Mouse (Mus musculus): Measurements from ENCODE around the gene Park7.
"Not testable (repeated sequence)": the region's sequence is repeated elsewhere in the genome, so short reads cannot be mapped to it uniquely, and the experiment has no call there.

Gene Park7

DNA sequence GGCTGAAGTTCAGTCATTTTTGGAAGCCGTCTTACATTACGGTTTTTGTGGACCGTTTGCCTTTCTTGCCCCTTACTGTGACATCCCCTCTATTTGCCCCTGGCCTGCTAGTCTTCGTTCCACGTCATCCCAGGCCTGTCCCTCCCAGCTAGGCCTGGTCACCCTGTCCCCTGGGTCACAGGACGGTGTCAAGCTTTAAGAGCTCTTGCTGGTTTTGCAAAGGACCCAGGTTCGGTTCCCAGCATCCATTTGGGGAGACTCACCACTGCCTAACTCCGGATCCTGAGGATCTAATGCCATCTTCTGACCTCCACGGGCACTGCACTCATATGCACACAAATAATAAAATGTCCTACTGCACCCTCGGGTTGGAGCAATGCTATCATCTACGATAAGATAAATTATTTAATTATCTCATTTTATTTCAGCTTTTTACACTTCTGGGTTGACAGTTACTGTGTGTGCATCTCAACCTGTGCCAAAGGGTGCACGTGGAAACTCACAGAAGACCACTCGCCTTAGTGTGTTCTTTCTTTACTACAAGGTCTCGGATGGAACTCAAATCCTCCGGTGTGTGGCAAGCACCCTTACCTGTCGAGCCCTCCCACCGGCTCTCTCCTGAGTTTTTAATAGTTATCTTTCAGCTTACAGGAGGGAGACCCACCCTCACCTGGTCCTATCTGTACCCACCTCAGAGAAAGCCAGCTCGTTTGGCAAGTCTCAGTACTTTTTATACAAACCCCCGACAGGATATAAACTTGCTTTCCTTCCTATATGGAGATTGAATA lies 3.9 kb downstream of the Park7 start:
- DNase-seq (ENCODE audit: low spot score): no peak

DNA sequence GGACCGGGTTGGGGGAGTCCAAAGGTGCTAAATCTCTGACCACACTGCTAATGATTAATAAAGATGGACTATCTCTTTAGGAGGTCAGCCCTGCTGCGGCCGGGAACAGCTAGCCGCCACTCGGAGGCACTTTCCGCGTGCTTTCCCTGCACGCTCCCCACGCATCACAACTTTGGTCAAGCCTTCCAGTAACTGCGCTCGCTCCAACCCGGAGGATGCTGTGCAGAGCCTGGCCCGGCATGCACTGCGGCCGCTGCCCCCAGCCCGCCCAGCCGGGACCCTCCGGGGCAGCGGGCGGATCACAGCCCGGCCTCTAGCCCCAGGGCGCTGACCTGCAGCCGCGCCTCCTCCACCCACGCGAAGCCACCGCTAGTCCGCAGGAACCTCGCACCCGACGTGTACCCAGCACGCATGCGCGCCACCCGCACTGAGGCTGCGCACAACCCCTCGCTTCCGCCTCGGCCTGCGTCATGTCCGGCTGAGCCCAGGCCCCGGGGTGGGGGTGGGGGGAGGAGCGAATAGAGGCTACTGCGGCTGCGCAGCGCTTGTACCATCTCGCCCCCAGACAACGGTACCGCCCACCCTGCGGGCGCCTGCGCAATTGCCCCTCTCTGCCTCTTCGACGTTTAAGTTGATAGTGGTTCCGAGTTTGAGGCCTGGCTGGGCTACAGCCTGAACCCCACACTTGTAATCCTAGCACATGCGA lies 4.6 kb downstream of the Park7 start:
- DNase-seq (ENCODE audit: low spot score): peak; percentile 96

DNA sequence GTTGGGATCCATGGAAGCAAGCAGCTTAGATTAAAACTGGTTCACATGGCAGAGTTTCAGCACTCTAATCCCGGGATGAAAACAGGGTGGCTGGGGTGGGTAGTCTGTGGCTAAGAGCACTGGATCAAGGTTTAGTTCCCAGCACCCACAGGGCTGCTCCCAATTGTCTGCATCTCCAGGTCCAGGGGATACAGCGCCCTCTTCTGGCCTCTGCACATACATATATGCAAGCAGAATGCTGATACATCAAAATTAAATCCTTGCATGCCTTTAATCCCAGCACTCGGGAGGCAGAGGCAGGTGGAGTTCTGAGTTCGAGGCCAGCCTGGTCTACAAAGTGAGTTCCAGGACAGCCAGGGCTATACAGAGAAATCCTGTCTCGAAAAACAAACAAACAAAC lies 5.7 kb downstream of the Park7 start:
- not testable (repeated sequence) for DNase-seq (ENCODE audit: low spot score)

DNA sequence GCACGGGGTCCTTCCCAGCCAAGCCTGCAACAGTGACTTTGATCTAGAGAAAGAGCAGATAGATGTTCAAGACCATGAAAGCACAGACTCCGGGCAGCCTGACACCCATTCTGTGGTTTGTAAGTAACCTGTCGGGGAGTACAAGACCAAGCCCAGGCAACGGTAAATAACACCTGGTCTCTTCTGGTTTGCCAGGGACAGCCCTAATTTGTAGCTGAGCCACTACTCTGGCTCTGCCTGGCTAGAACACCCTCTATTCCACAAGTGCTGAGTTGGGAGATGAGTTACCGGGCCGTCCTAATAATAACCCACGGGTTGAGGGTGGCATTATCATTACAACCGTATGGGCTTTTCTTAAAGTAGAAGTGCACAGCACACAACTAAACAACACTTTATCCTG lies 7.1 kb downstream of the Park7 start:
- DNase-seq (ENCODE audit: low spot score): no peak

DNA sequence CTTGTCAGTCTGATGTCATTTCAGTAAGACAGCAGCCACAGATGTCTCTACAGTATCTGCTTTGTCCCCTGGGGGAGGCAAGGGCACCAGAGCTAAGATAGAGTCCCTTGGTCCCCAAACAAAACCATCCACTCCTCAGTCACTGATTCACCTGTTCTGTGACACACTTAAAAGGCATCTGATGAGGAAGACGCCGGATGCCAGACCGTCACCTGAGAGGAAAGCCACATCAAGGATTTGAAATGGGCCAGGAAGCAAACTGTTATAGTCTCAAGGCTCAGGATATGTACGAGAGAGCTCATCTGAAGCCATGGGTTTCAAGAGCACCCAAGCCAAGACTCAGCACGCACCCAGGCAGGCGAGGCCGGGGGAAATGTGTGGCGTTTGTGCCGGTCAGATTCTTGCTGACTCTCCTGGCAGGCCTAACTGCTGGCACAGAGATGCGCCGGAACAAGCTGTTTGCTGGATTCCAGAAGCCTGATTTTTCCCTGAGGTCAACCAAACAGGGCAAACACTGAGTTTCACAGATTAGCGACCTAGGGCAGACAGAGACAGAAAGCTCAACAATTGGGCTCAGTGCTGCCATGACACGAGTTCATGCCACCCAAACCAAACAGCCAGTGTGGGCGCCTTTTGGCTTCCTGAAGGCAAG lies 11.0 kb downstream of the Park7 start:
- no peak for DNase-seq (ENCODE audit: low spot score)

DNA sequence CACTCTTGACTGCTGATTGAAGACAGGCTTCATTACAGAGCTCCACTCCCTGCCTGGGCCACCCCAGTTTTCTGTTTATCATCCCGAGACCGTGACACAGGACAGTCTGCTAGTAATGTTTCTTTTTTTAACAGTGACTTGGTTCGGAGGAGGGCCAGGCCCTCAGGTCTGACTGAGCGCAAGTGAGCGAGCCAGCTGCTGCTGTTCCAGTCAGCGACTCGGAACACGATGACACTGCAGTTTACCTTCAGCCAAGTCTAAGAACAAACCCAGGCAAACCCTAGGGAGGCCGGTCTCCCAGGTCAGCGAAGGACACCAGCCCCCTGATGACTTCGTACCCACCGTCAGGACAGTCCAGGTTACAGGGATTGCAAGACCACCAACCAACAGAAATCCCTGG lies 12.2 kb downstream of the Park7 start:
- DNase-seq (ENCODE audit: low spot score): no peak

DNA sequence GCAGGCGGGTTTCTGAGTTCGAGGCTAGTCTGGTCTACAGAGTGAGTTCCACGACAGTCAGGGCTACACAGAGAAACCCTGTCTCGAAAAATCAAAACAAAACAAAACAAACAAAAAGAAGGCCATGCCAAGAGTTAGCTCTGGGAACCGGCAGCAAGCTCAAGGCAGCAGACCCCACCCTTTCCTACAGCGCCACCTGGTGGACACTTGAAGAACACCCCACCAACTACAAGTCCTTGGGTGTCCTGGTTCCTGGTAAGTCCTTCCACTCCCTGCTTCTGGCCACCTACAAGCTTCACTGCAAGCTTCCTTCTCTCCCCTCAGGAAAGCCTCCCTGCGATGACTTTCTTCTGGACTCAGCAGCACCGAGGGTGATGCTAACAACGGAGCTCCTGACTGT lies 12.6 kb downstream of the Park7 start:
- peak; percentile 53 for DNase-seq (ENCODE audit: low spot score)

DNA sequence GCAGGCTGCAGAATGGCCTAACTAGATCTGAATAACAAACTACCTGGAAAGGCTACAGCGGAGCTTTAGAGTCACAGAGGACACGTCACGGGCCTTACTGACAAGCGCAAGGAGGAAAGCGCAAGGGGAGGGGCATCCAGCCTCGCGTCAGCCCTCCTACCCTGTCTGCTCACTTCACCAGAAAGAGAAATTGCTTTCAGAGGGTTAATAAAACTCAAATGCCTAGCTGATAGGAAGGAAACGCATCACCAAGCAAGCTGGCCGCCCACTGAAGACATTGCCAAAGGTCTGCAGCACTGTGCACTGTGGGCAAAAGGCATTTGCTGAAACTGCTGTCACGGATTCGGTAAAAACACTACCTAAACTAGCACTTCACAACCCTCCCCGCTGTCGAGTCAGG lies 13.8 kb downstream of the Park7 start:
- DNase-seq (ENCODE audit: low spot score): no peak

DNA sequence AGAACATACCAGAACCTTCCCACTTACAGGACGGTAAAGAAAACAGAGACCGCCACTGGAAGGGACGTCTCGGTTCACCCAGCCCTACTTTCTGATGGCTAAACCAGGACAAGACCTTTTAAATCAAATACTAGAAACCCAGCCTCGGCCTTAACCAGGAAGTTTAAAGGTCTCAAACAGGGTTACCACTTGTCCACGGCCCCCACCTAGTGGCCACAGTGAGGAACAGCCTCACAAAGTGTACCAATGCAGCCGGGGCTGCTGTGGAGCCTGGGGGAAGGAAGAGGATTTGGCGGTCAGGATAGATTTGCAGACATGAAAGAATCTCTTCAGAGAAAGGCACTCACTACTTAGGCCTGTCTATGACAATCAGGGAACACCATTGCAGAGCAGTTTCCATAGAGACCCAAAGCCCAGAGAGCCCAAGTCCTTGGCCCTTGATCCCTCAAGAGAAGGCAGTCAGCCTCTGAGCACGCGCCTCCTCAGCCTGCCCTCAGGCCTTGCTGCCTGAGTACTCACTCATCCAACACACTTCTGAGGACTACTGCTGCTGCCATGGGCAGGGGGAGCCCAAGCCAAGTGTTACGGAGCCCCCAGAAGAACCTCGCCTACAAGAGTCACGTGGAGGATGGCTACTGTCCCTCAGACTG lies 15.4 kb downstream of the Park7 start:
- DNase-seq (ENCODE audit: low spot score): peak; percentile 55

DNA sequence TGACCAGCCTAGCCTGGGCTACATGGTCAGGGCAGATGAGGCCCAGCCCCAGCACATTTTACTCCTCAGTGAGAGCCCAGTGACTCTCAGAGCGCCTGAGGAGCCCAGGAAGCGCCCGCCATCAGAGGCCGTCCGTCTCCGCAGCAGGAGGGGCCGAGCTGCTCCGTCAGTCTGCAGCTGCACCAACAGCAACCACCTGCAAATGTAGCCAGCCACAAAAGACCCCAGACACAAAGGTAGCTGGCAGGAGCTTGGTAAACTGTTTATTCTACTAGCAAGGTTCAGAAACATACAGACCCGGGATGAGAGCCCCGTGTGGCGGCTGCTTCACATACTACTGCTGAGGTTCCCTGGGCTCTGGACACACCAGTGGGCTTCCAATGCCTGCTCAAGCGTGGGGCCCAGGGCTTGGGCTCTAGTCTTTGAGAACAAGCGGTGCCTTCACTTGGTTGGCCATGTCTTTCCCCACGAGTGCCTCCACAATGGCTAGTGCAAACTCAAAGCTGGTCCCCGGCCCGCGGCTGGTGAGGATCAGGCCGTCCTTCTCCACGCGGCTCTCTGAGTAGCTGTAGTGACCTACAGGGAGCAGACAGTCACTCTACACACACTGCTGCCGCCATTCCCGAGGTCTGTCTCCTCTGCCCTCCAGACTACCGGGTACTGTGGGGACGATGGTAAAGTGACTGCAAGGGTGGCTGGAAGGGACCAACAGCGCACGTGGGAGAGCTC lies 17.2 kb downstream of the Park7 start:
- no peak for DNase-seq (ENCODE audit: low spot score)

DNA sequence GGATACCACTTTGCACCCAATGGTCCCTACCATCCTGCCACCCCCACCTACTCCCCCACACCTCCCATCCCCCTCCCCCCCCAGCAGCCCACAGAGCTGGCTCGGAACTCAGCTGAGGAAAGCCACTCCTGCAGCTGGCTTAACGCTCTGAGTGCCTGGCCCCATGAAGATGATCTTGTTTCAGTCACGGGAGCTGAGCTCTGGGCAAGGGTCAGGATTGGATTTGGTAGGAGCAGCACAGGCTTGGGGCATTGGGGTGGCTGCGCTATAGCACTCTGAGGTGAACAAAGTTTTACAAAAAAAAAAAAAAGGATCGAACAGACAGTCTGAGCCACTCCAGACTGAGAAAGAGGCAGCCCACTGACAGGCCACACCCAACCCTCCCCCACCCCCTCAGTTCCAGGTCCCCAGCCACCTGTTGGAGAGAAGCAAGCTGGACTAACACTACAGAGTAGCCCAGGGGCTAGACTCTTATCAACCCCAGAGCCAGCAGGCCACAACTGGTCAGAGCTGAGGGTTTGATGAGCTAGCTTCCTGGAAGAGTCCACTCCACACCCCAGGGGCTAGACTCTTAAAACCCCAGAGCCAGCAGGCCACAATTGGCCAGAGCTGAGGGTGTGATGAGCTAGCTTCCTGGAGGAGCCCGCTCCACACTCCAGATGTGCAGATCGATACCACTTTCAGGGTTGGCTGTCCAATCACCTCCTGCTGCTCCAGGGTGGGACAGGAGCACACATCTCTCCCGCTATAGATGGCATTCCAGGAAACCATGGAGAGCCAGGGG lies 19.3 kb downstream of the Park7 start:
- no peak for DNase-seq (ENCODE audit: low spot score)

DNA sequence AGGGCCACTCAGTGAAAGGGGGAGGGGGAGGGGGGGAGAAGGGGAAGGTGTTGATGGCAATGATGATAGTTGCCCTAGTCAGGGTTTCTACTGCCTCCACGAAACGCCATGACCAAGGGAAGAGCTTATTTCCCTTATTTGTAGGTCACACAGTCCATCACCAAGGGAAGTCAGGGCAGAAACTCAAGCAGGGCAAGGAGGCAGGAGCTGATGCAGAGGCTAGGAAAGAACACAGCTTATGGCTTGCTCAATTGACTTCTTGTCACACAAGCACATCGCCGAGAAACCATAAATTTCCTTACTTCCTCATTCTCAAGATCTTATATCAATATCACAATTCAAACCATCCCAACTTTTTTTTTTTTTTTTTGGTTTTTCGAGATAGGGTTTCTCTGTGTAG lies 22.9 kb downstream of the Park7 start:
- DNase-seq (ENCODE audit: low spot score): no peak

DNA sequence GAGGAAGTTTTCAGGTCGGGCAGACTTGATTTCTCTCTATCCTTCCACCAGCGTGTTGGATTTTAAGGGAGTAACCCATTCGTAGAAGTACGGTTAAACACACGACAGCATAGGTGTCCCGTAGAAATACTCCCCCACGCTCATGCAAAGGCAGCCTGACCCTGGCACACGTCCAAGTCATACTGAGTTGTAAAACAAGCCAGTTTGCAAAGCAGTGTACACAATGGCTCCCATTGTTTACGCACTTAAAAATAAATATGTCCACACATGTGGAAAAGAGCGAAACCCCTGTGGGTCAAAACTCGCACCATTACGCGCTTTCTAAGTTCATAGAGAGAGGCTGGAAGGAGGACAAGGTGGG lies 24.3 kb downstream of the Park7 start:
- DNase-seq (ENCODE audit: low spot score): no peak

DNA sequence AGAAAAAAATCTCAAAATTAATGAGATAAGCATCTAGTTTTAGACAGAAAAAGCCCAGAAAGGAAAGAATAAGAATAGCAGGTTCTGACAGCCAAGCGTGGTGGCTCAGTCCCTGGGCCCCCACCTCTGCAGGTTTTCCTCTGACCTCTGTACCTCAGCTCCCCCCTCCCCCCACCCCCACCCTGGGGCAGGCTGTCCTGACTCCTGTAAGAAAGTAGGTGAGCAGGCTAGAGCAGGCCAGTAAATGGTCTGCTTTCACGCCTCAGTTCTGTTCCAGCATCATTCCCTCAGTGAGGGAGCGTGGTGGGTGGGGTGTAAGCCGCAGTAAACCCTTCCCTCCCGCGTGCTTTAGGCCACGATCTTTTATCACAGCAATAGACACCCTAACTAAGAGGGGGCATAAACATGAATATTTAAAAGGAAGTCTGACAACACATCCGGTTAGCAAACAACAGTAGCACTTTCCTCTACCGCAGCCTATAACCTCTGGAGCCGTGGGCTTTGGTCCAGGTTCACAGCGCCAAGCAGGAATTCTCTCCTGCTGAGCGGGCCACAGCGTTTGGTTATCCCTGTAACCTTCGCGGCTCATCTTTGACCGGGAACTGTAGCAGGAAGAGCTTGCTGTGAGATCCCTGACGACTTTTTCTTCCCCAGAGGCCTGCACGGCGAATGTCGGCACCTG lies 24.8 kb downstream of the Park7 start:
- DNase-seq (ENCODE audit: low spot score): no peak

DNA sequence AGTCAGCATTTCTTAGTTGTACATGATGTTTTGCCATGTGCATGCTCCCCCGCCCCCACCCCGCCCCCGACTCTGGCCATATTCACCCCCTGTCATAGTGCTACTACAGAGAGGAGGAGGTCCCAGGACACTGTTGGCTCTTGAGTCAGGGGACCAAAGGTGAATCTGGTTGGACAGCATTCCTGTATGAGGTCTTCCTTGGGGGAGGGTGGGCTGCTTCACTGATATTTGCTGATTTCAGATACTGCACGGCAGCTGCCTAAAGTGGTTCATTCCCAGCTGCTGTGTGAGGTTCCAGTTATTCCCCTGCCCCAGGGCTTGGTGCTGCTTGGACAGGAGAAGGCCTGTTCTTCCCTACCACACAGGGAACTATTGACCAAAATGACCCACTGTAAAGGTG lies 25.7 kb downstream of the Park7 start:
- no peak for DNase-seq (ENCODE audit: low spot score)

DNA sequence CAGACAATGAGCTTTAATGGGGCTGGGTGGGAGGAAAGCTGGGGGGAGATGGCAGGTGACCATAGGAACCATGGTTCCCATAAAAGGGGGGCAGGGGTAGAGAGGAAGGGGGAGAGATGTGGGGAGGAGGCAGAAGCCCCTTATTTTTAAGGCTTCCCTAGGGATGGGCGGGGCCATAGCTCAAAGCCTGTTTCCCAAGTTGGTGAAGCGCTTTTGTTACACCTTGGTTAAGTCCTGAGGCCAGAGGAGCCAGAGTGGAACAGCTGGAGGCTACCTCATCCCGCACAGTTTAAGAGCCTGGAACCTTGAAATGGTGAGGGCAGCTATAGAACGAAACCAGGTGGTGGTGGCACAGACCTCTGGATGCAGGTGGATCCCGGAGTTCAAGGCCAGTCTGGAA lies 26.3 kb downstream of the Park7 start:
- DNase-seq (ENCODE audit: low spot score): no peak

DNA sequence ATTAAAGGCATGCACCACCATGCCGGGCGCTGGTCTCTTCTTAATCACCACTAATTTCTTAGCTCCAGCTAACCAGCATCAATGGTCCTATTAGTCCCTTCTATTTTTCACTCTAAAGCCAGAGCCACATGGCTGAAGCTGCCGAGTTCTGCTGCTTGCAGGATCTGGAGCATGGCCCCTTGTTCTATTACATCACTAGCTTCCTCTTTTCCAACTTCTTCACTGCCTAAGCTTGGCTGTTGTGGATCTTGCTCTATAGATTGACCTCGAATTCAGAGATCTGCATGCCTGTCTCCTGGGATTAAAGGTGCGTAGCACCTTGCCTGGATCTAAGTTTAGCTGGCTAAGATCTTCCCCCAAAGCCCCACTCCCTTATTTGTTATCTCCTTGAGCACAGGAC lies 31.6 kb downstream of the Park7 start:
- DNase-seq (ENCODE audit: low spot score): no peak

DNA sequence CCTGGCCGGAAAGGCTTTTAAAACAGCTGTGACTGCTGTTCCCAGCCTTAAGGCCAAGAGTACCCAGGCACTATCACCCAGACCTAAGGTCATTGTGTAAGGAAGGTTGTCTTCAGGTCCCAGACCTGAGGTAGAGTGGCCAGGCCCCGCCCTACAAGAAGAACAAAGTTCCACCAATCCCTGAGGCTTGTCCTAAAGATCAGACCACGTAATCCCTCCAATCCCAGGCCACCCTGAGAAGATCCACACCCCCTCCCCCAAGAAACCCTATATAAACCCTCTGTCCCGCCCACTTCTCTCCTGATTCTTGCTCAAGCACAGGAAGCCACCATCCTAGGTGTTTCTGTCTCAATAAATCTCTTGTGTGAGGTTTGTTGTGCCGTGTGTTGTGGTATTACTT lies 33.9 kb downstream of the Park7 start:
- no peak for DNase-seq (ENCODE audit: low spot score)

DNA sequence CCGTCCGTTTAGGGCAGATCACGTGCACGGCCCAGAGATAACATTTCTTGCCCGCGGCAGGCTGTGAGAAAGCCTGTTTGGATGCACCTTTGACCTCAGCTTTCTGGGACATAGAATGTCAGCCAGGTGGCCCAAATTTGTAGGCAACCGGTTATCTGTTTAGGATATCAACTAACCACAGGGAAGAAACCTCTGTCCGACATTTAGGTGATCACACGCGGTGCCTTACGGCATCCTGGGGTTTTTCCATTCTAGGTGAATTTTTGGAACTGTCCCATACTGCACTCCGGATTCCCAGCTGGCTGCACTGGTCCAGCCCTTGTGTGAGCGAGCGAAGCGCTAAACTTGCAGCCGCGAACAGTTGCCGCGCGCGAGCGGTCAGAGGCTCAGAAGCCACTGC lies 34.6 kb downstream of the Park7 start:
- DNase-seq (ENCODE audit: low spot score): no peak

DNA sequence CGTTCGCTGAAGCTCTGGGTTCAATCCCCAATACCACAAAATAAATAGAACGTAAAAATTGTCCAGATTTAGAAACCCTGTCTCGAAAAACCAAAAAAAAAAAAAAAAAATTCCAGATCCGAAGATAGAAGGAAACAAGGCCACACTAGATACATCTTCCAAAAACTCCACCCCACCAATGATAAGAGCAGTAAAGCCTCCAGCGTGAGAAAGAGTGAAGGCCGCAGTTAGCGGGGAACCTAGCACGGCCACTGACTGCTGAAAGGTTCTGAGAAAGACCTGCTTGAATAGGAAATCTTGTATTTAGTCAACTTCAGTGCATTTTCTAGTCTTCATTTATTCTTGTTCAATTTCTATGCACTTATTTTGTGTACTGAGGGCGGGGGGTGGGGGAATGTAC lies 38.8 kb downstream of the Park7 start:
- no peak for DNase-seq (ENCODE audit: low spot score)

DNA sequence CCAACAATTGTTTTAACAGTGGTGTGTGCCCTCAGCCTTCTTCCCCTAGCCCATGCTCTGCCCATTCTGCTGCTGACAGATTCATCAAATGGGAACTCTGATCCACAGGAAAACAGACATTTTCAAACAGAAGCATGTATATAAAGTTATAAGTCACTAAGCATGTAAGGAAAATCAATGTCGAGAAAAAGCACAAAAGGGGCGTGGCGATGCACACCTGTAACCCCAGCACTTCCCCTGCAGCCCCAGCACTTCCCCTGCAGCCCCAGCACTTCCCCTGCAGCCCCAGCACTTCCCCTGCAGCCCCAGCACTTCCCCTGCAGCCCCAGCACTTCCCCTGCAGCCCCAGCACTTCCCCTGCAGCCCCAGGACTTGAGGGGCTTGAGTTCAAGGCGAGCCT lies 39.8 kb downstream of the Park7 start:
- not testable (repeated sequence) for DNase-seq (ENCODE audit: low spot score)

Measured in spleen, adult 12 weeks (tissue).